18 mouse cellular contexts compared by ENCODE assay signal in genomic region chr14:61364656-61365055, GRCm38 (mm10). TPM values are rescaled to one million over a fixed set of nuclear protein-coding genes. Genes with fewer than 3 reads are reported as not detected.
DNase-seq lines count a peak whose midpoint lies in the region; ATAC-seq and TF ChIP-seq lines count a peak whose summit lies in the region.
"Had no signal": no experiment of that assay in that cellular context is flagged by ENCODE, and none has a peak within 500 bp of the region (broad histone marks: within the 10 kb centered on the region; RNA-seq: fewer than 3 reads in every experiment).

No protein-coding gene starts in this region.

- 0 out of 2 replicates have a peak overlapping the region, but pooled peaks have one; percentile 34 for H3K27ac ChIP-seq in forebrain, embryonic 15.5 days (replicated peaks)
- no peak overlapping the region for H3K27ac ChIP-seq in forebrain, embryonic 11.5 days (ENCODE audit: low read depth, low read length)
- H3K27ac ChIP-seq: embryonic facial prominence, embryonic 10.5 days; heart, embryonic 13.5 days; hindbrain, embryonic 15.5 days had no signal

- TF ChIP-seq CTCF in lung, adult 2 months (IDR thresholded peaks at IDR 0.05; ENCODE audit: insufficient read depth, low read length), result no peak

- 57% methylated on average over 3 of the region's 3 CpGs for WGBS in forebrain, embryonic 15.5 days
- 80% methylated on average over 3 of the region's 3 CpGs for WGBS in forebrain, embryonic 11.5 days
- WGBS in lung, adult 2 months, result 87% methylated on average over 3 of the region's 3 CpGs

- H3K4me1 ChIP-seq in forebrain, embryonic 15.5 days, result peaks cover 8% of the 10 kb centered on the region
- H3K4me1 ChIP-seq in forebrain, embryonic 11.5 days (replicated peaks; ENCODE audit: control insufficient read depth, insufficient read depth, low read length), result 0 out of 2 replicates have a peak, but pooled peaks cover 2% of the 10 kb centered on the region
- H3K4me1 ChIP-seq in lung, adult 2 months (ENCODE audit: control insufficient read depth, insufficient read depth, low read length), result peaks cover 5% of the 10 kb centered on the region; the same call in 1 of the 2 replicates

- H3K36me3 ChIP-seq in forebrain, embryonic 15.5 days, result peaks cover 21% of the 10 kb centered on the region; the same call in 1 of the 2 replicates
- H3K36me3 ChIP-seq in forebrain, embryonic 11.5 days (ENCODE audit: control insufficient read depth, insufficient read depth, low read length), result no peaks in the 10 kb centered on the region

- no peak for TF ChIP-seq POLR2A in lung, adult 2 months (IDR thresholded peaks at IDR 0.05; ENCODE audit: borderline replicate concordance, extremely low read depth, low read depth, low read length)

- no peak overlapping the region for H3K4me3 ChIP-seq in forebrain, embryonic 15.5 days
- no peak overlapping the region for H3K4me3 ChIP-seq in forebrain, embryonic 11.5 days (ENCODE audit: low read depth, low read length)
- H3K4me3 ChIP-seq in lung, adult 2 months (replicated peaks; ENCODE audit: extremely low read depth, low read depth, low read length), result no peak overlapping the region
- H3K4me3 ChIP-seq: embryonic facial prominence, embryonic 10.5 days; heart, embryonic 13.5 days; hindbrain, embryonic 15.5 days had no signal

- no peaks in the 10 kb centered on the region for H3K9me3 ChIP-seq in forebrain, embryonic 15.5 days
- no peaks in the 10 kb centered on the region for H3K9me3 ChIP-seq in forebrain, embryonic 11.5 days (ENCODE audit: control insufficient read depth, low read length)
- H3K9me3 ChIP-seq: embryonic facial prominence, embryonic 10.5 days; heart, embryonic 13.5 days; hindbrain, embryonic 15.5 days had no signal

- peak; percentile 34 for DNase-seq in cerebellum, postnatal 10 days
- no peak for DNase-seq in cerebellum, adult 8-10 months
- DNase-seq in forebrain, embryonic 11.5 days (ENCODE audit: low spot score), result no peak
- DNase-seq in lung, postnatal 10 days, result peak; percentile 12
- DNase-seq in lung, adult 2 months, result no peak
- DNase-seq: adrenal gland, adult 2 months; adrenal gland, postnatal 25 days; cerebellum, adult 11 months; forebrain, postnatal 0 days; gastrocnemius, postnatal 14 days; heart, postnatal 36 days; kidney, adult 2 months had no signal

- no peaks in the 10 kb centered on the region for H3K27me3 ChIP-seq in forebrain, embryonic 15.5 days
- no peaks in the 10 kb centered on the region for H3K27me3 ChIP-seq in forebrain, embryonic 11.5 days (ENCODE audit: control insufficient read depth, insufficient read depth, low read length)
- H3K27me3 ChIP-seq: CH12.LX; heart, embryonic 13.5 days; hindbrain, embryonic 15.5 days had no signal

- no peak overlapping the region for H3K4me2 ChIP-seq in forebrain, embryonic 15.5 days (replicated peaks)
- H3K4me2 ChIP-seq in forebrain, embryonic 11.5 days (ENCODE audit: low read depth, low read length, severe bottlenecking), result no peak overlapping the region
- H3K4me2 ChIP-seq: heart, embryonic 13.5 days; hindbrain, embryonic 15.5 days had no signal

- no peak overlapping the region for H3K9ac ChIP-seq in forebrain, embryonic 15.5 days (replicated peaks)
- H3K9ac ChIP-seq in forebrain, embryonic 11.5 days (ENCODE audit: low read length), result no peak overlapping the region
- H3K9ac ChIP-seq: forebrain, postnatal 0 days; heart, embryonic 13.5 days; hindbrain, embryonic 15.5 days had no signal

- ATAC-seq in forebrain, embryonic 15.5 days (replicated peaks), result no peak
- no peak for ATAC-seq in forebrain, embryonic 11.5 days (replicated peaks; ENCODE audit: low FRiP score)
- ATAC-seq: forebrain, postnatal 0 days; intestine, embryonic 16.5 days had no signal

RNA-seq across cellular contexts. Expression of gene Ebpl, which starts 4.4 kb away (rescaled TPM):
- 11.1 TPM in 2 replicates for polyA plus RNA-seq in forebrain, embryonic 15.5 days (2015; fragmentation: Nextera tagmentation; extraction: Ambion mirVana)
- 9.2 and 9.4 TPM in 2 replicates for polyA plus RNA-seq in forebrain, embryonic 11.5 days (2014; fragmentation: Nextera tagmentation; extraction: Ambion mirVana)
- 1.3 and 1.7 TPM in 2 replicates for polyA plus RNA-seq in lung, adult 2 months (2012; rRNA removed)

RNA-seq across cellular contexts. Expression of gene Arl11, which starts 55.1 kb away (rescaled TPM):
- polyA plus RNA-seq in forebrain, embryonic 15.5 days (2015; fragmentation: Nextera tagmentation; extraction: Ambion mirVana), result 0.28 and 0.33 TPM in 2 replicates
- polyA plus RNA-seq in forebrain, embryonic 11.5 days (2014; fragmentation: Nextera tagmentation; extraction: Ambion mirVana), result 0.29 TPM in 2 replicates
- 5.6 and 10.4 TPM in 2 replicates for polyA plus RNA-seq in lung, adult 2 months (2012; rRNA removed)

Comparison
In these comparisons a context has a peak if more than half of its experiments do, and no peak if none do; other contexts are left out.
1. DNase-seq: peak in cerebellum, postnatal 10 days (2 of 2) and lung, postnatal 10 days (single experiment); none in cerebellum, adult 8-10 months (single experiment), forebrain, embryonic 11.5 days (single experiment) and lung, adult 2 months (single experiment).